Mouse (Mus musculus): ENCODE results near the gene Trmt10a. TPM values are rescaled to one million over a fixed set of nuclear protein-coding genes. Genes with fewer than 3 reads are reported as not detected.

The Trmt10a gene
- total RNA-seq, 1 experiment from 2014 or later, result 10.1 TPM

- DNase-seq, result peak; percentile 89
Observed at GRCm38 (mm10) chr3:138197973-138198721, 54.9 kb downstream of the Trmt10a start.

- DNase-seq, result no peak
Observed at GRCm38 (mm10) chr3:138198722-138199068, 55.4 kb downstream of the Trmt10a start.

DNA sequence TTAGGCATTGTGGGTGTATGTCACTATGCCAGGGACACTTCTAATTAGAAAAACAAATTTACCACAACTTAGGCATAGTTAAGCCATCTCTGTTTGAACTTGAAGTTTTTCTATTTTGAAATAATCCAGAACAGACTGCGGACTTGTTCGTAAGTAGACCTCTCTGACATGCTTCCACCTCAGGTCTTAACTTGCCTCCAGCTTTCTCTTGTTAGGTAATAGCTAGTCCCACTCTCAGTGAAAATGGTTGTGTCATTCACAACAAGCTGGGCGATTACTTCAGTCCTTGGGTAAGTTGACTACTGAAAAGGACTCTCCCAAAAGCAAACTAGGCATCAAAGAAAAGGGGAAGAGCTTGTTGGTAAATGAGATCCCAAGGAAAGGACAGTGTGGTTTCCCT lies 65.6 kb downstream of the Trmt10a start:
- no peak for DNase-seq

Other genes with a start within 250 kb of the Trmt10a start
- 65.6 and 71.3 TPM in 2 replicates for gene Lamtor3, start 224.9 kb upstream of the Trmt10a start, total RNA-seq (2021)
- 3.3 and 6.3 TPM in 2 replicates for gene Dapp1, start 161.9 kb upstream of the Trmt10a start, total RNA-seq (2021)
- 0.09 and 0.10 TPM in 2 replicates for gene 1110002E22Rik, start 78.4 kb upstream of the Trmt10a start, total RNA-seq (2021)
- gene Gm5105, start 76.1 kb upstream of the Trmt10a start, total RNA-seq (2021), result not detected in 2 replicates
- gene Mttp, start 1.5 kb downstream of the Trmt10a start, total RNA-seq (2021), result 13.7 and 14.4 TPM in 2 replicates
- gene 4930579F01Rik, start 50.4 kb downstream of the Trmt10a start, total RNA-seq (2021), result 0.24 TPM in 1 of 2 replicates, not detected in the other
- 37.9 and 41.2 TPM in 2 replicates for gene Adh7, start 74.3 kb downstream of the Trmt10a start, total RNA-seq (2021)
- gene Adh1, start 117.5 kb downstream of the Trmt10a start, total RNA-seq (2021), result 7,275 and 7,287 TPM in 2 replicates
- not detected in 2 replicates for gene Adh6a, start 169.8 kb downstream of the Trmt10a start, total RNA-seq (2021)
- gene Adh6b, start 198.3 kb downstream of the Trmt10a start, total RNA-seq (2021), result not detected in 2 replicates

Data from adrenal gland, postnatal 25 days (tissue).